Mouse (Mus musculus) cerebellum, adult (tissue): ENCODE results near the gene Ankrd36.
"Not testable (repeated sequence)": the region's sequence is repeated elsewhere in the genome, so short reads cannot be mapped to it uniquely, and the experiment has no call there.

ENCODE experiments used
- ATAC-seq: cut with Nextera tagmentation; 2 replicates; pipeline ENCODE4 v1.9.2; 2017; ENCODE audit warnings: mild to moderate bottlenecking, moderate library complexity, mixed read lengths; ENCODE audit not compliant: insufficient number of reproducible peaks, low FRiP score, low TSS enrichment

Gene Ankrd36

DNA sequence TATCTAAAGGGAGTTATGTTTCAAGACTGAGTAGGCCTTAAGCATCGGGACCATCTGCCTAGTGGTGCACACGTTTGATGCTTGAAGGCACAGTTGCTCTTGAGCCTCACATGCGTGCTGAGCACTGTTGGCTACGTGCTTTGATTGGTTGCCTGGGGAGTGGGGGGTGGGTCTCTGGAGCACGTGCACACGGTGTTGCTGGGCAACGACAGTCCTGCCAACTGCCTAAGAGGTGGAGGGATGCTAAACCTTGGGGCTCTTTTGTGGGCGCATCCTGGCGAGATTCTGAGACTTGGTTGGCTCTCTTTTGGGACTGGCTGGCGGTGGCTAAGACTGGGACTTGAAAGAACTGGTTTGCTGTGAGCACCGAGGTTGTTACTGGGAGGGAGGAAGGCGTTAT, at the start of gene Ankrd36:
TSS of gene Ankrd36 (plus strand) at position 211 of the 400 bp plus-strand sequence.
- no peak for ATAC-seq

DNA sequence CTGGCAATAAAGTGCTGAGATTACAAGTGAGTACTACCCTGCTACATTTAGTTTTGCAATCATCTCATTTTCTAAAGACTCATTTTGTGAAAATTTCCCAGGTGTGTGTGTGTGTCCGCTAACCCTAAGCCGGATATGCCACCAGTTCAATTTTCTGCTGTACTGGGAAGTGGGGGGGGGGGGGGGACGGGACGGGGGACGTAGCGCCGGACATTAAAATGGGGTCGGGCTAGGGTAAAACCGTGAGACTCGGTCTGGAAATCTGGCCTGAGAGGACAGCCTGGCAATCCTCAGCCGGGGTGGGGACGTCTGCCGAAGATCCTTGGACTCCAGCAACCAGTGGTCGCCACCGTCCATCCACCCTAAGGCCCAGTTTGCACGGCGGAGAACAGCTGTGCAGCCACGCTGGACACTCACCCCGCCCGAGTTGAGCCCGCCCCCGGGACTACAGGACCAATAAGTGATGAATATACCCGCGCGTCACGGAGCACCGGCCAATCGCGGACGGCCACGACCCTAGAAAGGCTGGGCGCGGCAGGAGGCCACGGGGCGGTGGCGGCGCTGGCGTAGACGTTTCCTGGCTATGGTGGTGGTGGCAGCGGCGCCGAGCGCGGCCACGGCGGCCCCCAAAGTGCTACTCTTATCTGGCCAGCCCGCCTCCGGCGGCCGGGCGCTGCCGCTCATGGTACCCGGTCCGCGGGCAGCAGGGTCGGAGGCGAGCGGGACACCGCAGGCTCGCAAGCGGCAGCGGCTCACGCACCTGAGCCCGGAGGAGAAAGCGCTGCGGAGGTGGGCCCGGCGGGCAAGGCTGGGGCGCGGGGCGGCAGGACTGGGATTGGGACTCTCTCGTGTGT, 48.8 kb upstream of the Ankrd36 start, which contains the start of gene Xbp1:
TSS of gene Xbp1 (plus strand) at position 248 of the 854 bp plus-strand sequence.
- peak; percentile 98 for ATAC-seq

DNA sequence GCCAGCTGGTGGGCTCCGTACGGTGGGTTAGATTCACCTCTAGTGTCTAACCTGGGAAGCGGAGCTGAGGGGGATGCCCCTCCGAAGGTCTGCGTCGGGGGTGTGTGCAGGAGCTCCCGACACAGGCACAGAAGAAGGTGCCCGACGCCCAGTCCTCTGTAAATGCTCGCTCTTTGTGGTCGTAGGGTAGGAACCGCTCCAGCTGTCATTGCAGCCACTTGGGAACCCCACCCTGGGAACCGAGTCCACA, 48.3 kb upstream of the Ankrd36 start:
- ATAC-seq = peak; percentile 31; the same call in 1 of the 2 replicates

DNA sequence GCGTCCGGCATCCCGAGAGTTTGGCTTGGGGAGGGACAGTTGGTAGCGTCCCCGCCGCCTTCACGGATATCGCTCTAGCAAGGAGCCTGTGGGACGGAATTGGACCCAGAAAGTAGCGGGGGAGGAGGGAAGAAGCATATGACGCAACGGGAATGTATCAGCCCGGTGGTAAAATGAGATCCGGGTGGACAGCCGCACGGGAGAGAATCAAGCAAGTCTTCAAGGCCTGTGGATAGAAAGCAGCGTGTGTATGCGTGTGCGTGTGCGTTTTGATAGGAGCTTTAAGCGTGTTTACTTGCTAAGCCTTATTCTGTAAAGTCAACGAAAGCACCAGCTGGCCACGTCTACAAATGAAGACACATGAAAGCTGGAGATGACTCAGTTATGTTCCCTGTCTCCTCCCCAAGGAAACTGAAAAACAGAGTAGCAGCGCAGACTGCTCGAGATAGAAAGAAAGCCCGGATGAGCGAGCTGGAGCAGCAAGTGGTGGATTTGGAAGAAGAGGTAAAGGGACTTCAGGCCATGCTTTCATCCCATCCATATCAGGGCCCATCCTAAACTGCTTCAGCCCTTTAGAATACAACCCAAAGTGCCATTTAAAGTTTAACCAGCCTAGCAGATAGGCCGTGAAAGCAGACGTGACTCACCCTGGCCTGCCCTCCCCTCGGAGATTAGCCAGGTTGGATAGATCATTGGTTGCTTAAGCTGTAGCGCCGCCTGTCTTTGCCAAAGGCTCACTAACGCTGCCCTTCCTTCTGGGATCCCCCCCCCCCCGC, 47.8 kb upstream of the Ankrd36 start:
- ATAC-seq = 0 out of 2 replicates have a peak, but pooled peaks have one; percentile 1

GRCm38 (mm10) chr11:5522798-5523415, 46.6 kb upstream of the Ankrd36 start:
- ATAC-seq = no peak

DNA sequence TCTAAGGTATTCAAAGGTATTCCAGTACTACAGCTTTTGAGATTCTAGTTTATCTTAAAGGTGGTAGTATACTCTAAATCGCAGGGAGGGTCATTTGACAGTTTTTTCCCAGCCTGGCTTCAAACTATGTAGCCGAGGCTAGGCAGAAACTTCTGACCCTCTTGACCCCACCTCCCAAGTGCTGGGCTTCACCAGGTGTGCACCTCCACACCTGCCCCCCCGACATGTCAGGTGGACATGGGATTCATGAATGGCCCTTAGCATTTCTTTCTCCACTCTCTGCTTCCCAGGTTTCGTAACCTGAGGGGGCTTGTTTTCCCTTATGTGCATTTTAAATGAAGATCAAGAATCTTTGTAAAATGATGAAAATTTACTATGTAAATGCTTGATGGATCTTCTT, 44.1 kb upstream of the Ankrd36 start:
- no peak for ATAC-seq

- no peak for ATAC-seq
Measured at GRCm38 (mm10) chr11:5526573-5527439, 42.7 kb upstream of the Ankrd36 start.

DNA sequence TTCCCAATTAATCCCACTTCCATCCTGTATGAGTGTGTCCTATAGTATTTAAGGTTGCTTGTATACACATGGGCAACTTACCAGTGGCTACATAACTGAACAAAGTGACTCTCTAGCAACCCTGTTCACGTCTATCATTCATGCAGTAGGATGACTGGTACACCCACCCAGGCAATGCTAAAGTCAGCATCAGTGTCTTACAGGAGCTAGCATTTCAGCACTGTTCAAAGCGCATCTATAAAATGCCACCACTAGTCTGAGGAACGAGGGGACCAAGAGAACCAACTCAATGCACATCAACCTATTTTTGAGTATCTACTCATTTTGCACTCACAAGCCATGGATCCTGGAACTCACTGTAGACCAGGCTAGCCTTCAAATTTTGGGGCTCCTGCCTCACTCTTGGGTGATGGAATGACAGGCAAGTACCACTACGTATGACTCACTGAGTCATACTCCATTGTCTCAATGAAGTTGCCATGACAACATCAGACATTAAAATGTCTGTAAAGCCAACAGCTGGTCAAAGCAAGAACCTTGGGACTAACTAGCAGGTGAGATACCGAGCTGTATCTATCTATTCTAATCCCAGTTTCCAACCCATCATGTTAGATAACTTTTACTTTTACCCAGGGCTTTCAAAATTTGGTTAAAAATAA, 41.5 kb upstream of the Ankrd36 start:
- no peak for ATAC-seq

GRCm38 (mm10) chr11:5528841-5529240, 40.6 kb upstream of the Ankrd36 start:
- no peak for ATAC-seq

DNA sequence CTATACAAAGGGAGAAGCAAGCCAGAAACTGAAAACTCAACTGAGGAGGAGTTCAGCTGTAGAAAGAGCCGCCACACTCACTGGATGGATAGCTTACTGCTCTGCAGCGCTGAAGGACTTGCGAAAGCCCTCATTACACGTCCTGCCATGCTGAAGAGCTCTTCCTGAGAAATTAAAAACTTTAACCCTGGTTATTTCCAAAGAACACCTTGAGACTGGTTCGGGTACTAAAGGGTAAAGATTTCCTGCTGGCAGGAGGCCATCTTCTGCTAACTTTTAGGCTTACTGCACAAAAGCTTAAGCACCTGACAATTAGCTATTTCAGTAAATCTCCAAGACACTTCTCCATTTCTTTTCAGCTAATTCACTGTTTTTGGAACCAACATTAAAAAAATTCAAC, 39.3 kb upstream of the Ankrd36 start:
- no peak for ATAC-seq

DNA sequence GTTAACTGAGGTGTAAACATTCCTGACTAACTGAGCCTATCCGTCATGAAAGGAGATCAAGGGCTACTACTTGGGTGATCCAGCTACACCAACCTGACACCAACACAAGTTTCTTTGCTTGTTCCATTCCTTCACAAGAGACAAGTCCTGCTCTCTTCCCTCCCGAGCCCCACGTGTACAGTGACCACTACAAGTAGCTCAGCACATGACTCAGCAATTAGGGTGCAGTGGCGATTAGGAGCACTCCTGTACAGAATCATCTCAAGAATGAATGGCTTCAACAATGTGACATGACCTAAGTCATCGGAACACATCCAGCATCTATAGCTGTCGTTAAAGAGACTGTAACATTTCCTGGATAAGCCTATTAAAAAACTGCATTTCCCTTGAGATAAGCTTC, 38.8 kb upstream of the Ankrd36 start:
- no peak for ATAC-seq

GRCm38 (mm10) chr11:5533108-5533507, 36.4 kb upstream of the Ankrd36 start:
- no peak for ATAC-seq

GRCm38 (mm10) chr11:5537454-5537853, 32.0 kb upstream of the Ankrd36 start:
- not testable (repeated sequence) for ATAC-seq

GRCm38 (mm10) chr11:5540331-5540730, 29.2 kb upstream of the Ankrd36 start:
- ATAC-seq = no peak

- no peak for ATAC-seq
Measured at GRCm38 (mm10) chr11:5541230-5541798, 28.2 kb upstream of the Ankrd36 start.

DNA sequence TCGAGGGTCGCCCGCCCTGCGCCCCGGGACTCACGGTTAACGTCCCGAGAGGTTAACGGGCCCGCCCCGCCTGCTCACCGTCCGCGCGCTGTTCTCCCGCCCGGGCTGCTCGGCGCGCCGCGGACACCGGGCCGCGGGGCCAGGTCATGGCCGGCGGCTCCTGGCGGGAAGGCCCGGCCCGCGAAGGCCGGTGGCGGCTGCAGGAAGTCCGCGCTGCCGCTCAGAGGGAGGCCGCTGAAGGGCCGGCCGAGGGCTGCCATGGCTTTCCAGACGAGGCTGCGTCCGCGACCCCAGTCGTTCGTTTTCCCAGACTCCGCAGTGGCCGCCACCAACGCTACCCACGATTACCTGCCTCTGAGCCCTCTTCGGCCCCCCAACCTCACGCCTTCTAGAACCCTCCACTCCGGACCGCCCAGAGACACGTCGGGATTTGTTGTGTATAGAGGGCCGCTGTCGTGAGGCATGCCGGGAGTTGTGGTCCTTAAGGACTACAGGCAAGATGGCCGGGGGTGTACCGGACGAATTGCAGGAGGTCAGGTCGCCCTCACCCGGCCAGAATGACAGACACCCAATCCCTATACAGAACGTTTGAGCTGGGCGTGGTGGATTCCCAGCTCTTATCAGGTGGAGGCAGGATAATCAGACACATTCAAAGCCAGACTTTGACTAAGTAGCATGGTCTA, 27.5 kb upstream of the Ankrd36 start, which contains the start of gene Ccdc117:
TSS of gene Ccdc117 (minus strand) at position 389 of the 683 bp plus-strand sequence.
- ATAC-seq = peak; percentile 99

DNA sequence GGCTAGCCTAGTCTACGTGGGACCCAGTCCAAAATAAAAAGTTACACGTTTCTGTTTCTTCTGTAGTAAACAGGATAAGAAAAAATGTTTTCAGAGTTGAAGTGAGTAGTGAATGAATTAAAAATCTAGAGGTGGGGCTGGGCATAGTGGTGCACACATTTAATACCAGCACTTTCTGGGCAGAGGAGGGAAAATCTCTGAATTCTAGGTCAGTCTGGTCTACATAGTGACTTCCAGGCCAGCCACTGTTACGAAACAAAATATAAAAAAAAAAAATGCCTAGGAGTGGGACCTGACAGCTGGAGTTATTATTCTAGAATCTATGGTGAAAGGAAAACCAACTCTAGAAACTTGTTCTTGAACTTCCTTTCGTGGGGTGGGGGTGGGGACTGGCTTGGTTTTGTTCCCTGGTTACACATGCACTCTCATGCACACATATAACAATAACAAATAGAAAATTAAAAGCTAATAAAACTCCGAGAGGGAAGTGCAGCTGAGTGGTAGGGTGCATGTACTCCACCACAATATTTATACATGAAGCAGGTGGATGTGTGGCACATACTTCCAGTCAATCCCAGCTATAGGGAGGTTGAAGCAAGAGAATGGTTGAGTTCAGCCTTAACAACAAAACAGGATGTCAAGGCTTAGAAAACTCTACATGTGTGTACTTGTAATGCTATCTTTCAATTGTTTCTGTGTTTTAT, 26.9 kb upstream of the Ankrd36 start:
- ATAC-seq = no peak

- no peak for ATAC-seq
Measured at GRCm38 (mm10) chr11:5543281-5543680, 26.2 kb upstream of the Ankrd36 start.
